Mouse (Mus musculus): Measurements from ENCODE around the gene Atg4b. TPM values are rescaled to one million over a fixed set of nuclear protein-coding genes. Genes with fewer than 3 reads are reported as not detected.

The Atg4b gene
- total and polyA plus RNA-seq, 3 experiments, result 6.9 to 91.0 (median 78.9) TPM

DNA sequence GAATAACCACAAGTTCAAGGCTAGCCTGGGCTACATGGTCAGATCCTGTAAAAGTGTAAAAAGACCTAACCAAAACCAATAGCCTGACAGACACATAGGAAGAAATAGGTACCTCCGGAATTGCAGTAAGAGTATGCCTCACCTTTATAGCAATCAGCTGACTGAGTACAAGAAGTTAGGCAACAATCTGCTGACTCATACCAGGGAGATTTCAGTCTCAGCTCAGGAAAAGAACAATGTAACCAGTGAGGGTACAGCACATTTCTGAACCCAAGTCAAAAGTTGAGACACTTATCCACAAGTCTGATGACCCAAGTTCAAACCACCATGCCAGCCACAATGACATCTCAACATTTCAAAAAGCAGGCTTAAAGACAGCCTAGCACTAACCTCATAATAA, 2.8 kb upstream of the Atg4b start:
- 0 out of 2 replicates have a peak, but pooled peaks have one; percentile 42 for ATAC-seq (ENCODE audit: extremely low read depth, insufficient number of reproducible peaks, low FRiP score, poor library complexity, severe bottlenecking)
- Histone ChIP-seq H3K9me3 (replicated peaks) (no peaks in the 10 kb centered on the region), H3K27me3 (ENCODE audit: insufficient read depth, low read length) (no peaks in the 10 kb centered on the region), H3K4me1 (ENCODE audit: insufficient read depth, low read depth, low read length) (peaks cover 27% of the 10 kb centered on the region), H3K36me3 (replicated peaks) (peaks cover 62% of the 10 kb centered on the region), H3K4me3 (ENCODE audit: low read depth, low read length) (no peak overlapping the region)
- no peak for TF ChIP-seq TAL1 (conservative IDR thresholded peaks at IDR 0.05; ENCODE audit: low read depth, low read length)
- no peak for TF ChIP-seq POLR2AphosphoS5 (IDR thresholded peaks at IDR 0.05; ENCODE audit: insufficient replicate concordance, low read depth, low read length)
- no peak for TF ChIP-seq GATA2 (IDR thresholded peaks at IDR 0.05; ENCODE audit: borderline replicate concordance, low read depth, low read length)
- TF ChIP-seq CTCF (IDR thresholded peaks at IDR 0.05; ENCODE audit: low read depth, low read length), result no peak
- no peak for TF ChIP-seq GATA1 (IDR thresholded peaks at IDR 0.05; ENCODE audit: borderline replicate concordance, low read length)
- no peak for DNase-seq (ENCODE audit: low spot score)

DNA sequence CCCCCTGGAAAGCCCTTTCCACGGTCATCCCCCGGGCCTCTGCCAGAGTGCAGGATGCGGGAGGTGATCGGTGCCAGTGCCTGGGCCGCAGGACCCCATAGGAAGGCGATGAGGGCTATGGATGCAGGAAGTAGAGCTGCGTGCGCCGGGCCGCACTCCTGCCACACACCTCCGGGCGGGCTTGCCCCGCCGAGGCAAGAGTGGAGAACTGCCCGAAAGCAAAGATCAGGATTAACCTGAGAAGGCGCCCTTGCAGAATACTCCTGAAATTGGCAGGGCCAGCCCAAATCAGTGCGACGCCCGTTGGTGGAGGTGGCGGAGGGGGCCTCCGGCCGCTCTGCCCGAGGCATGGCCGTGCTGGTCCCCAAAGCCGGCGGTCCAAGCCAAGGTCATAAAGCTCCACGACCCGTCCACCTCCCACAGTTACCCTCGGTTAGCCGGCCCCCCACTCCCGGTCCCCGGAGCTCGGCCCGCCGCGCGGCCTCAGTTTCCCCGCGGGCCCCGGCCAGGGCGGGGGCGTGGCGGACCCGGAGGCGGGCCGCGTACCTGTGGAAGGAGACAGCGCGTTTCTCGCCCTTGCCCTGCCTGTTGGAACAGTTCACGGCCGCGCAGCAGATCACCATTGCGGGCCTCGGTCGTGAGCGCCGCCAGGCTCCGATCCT, 2.7 kb downstream of the Atg4b start:
- ATAC-seq (ENCODE audit: extremely low read depth, insufficient number of reproducible peaks, low FRiP score, poor library complexity, severe bottlenecking), result no peak; the same call in 1 of the 2 replicates
- Histone ChIP-seq H3K36me3 (replicated peaks) (peaks cover 42% of the 10 kb centered on the region), H3K9me3 (replicated peaks) (no peaks in the 10 kb centered on the region), H3K4me1 (ENCODE audit: insufficient read depth, low read depth, low read length) (peaks cover 49% of the 10 kb centered on the region), H3K27me3 (ENCODE audit: insufficient read depth, low read length) (no peaks in the 10 kb centered on the region), H3K4me3 (ENCODE audit: low read depth, low read length) (peak overlapping the region; percentile 86)
- no peak for TF ChIP-seq POLR2AphosphoS5 (IDR thresholded peaks at IDR 0.05; ENCODE audit: insufficient replicate concordance, low read depth, low read length)
- no peak for TF ChIP-seq GATA1 (IDR thresholded peaks at IDR 0.05; ENCODE audit: borderline replicate concordance, low read length)
- DNase-seq (ENCODE audit: low spot score), result peak; percentile 61

DNA sequence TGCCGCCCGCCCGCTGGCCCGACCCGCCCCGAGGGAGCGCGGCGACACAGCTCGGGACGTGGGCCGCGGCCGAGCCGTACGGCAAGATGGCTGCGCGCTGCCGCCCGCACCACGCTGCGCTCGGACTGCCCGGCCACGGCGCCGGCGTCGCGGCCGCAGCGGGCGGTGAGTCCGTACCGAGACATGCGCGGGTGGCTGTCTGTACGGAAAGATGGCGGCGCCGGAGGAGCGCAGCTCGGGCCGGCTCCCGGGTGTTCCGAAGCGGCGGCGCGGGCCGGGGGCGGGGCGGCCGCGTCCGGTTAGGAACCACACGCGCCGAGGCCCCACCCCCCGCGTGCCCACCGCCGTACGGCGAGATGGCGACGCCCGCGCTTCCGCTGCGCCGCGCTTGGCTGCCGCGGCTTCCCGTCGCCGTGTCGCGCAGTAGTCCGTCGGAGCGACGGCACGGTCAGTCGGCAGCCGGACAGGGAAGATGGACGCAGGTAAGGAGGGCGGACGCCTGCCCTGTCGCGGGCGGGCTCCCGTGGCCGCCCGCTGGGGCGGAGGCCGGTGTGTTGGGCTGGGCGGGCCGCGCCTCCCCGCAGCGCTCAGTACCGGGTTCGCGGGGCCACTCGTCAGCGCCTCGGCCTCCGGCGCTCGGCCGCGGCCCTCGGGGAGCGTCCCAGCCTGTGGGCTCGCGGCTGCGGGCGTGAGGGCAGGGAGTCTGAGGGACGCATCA, 3.4 kb downstream of the Atg4b start, which contains the start of gene Thap4:
Gene Thap4 (minus strand): TSS at position 292 of the 718 bp plus-strand sequence.
- Histone ChIP-seq H3K36me3 (replicated peaks) (peaks cover 42% of the 10 kb centered on the region), H3K9me3 (replicated peaks) (no peaks in the 10 kb centered on the region), H3K4me3 (ENCODE audit: low read depth, low read length) (peak within 1 kb of the TSS; percentile 86), H3K27me3 (ENCODE audit: insufficient read depth, low read length) (no peaks in the 10 kb centered on the region), H3K4me1 (ENCODE audit: insufficient read depth, low read depth, low read length) (peaks cover 53% of the 10 kb centered on the region)
- DNase-seq (ENCODE audit: low spot score) (peak; percentile 92), ATAC-seq (ENCODE audit: extremely low read depth, insufficient number of reproducible peaks, low FRiP score, poor library complexity, severe bottlenecking) (peak; percentile 46)
- TF ChIP-seq GATA2 (IDR thresholded peaks at IDR 0.05; ENCODE audit: borderline replicate concordance, low read depth, low read length) (no peak), CTCF (IDR thresholded peaks at IDR 0.05; ENCODE audit: low read depth, low read length) (no peak), TAL1 (conservative IDR thresholded peaks at IDR 0.05; ENCODE audit: low read depth, low read length) (no peak), GATA1 (IDR thresholded peaks at IDR 0.05; ENCODE audit: borderline replicate concordance, low read length) (no peak), POLR2AphosphoS5 (IDR thresholded peaks at IDR 0.05; ENCODE audit: insufficient replicate concordance, low read depth, low read length) (no peak)

DNA sequence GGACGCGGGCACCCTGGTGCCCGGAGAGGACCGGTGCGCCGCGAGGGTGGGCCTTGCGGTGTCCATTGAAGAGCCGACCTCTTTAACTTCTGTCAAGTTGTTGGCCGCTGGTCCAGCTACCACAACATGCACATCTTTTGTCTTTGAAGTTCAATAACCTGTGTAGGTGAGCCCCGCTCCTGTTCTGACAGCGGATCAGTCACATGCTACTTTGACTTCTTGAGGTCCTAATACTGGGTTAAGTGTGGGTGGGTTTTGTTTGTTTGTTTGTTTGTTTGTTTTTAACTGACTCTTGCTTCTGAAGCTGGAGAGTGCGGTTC, 4.0 kb downstream of the Atg4b start:
- ATAC-seq (ENCODE audit: extremely low read depth, insufficient number of reproducible peaks, low FRiP score, poor library complexity, severe bottlenecking) (no peak), DNase-seq (ENCODE audit: low spot score) (peak; percentile 40)
- TF ChIP-seq GATA2 (IDR thresholded peaks at IDR 0.05; ENCODE audit: borderline replicate concordance, low read depth, low read length) (no peak), TAL1 (conservative IDR thresholded peaks at IDR 0.05; ENCODE audit: low read depth, low read length) (no peak), POLR2AphosphoS5 (IDR thresholded peaks at IDR 0.05; ENCODE audit: insufficient replicate concordance, low read depth, low read length) (no peak), GATA1 (IDR thresholded peaks at IDR 0.05; ENCODE audit: borderline replicate concordance, low read length) (no peak), CTCF (IDR thresholded peaks at IDR 0.05; ENCODE audit: low read depth, low read length) (no peak)
- Histone ChIP-seq H3K9me3 (replicated peaks) (no peaks in the 10 kb centered on the region), H3K4me1 (ENCODE audit: insufficient read depth, low read depth, low read length) (peaks cover 55% of the 10 kb centered on the region), H3K4me3 (ENCODE audit: low read depth, low read length) (peak overlapping the region; percentile 86), H3K27me3 (ENCODE audit: insufficient read depth, low read length) (no peaks in the 10 kb centered on the region), H3K36me3 (replicated peaks) (peaks cover 42% of the 10 kb centered on the region)

DNA sequence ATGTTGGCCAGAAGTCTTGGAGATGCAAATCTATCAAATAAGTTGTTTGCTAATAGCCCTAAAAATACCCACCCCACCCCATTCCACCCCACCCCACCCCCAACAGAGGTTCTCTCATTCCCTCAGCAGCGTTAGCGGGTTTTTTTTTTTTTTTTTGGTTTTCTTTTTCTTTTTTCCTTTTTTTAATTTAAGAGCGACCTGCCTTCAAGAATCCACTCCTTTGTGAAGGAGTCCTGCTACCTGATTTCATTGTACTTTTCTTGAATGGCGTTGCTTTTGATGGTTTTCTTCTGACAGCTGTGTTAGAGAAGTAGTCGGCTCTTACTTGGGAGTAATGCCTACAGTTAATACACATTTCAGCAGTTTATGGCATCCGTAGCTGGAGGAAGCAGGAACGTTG, 4.3 kb downstream of the Atg4b start:
- peaks cover 40% of the 10 kb centered on the region for H3K36me3 ChIP-seq (replicated peaks)
- no peak for ATAC-seq (ENCODE audit: extremely low read depth, insufficient number of reproducible peaks, low FRiP score, poor library complexity, severe bottlenecking)
- no peaks in the 10 kb centered on the region for H3K9me3 ChIP-seq (replicated peaks)
- H3K27me3 ChIP-seq (ENCODE audit: insufficient read depth, low read length), result no peaks in the 10 kb centered on the region
- no peak for DNase-seq (ENCODE audit: low spot score)
- peaks cover 55% of the 10 kb centered on the region for H3K4me1 ChIP-seq (ENCODE audit: insufficient read depth, low read depth, low read length)
- H3K4me3 ChIP-seq (ENCODE audit: low read depth, low read length), result peak overlapping the region; percentile 86
- TF ChIP-seq POLR2AphosphoS5 (IDR thresholded peaks at IDR 0.05; ENCODE audit: insufficient replicate concordance, low read depth, low read length) (no peak), GATA2 (IDR thresholded peaks at IDR 0.05; ENCODE audit: borderline replicate concordance, low read depth, low read length) (no peak), CTCF (IDR thresholded peaks at IDR 0.05; ENCODE audit: low read depth, low read length) (no peak), GATA1 (IDR thresholded peaks at IDR 0.05; ENCODE audit: borderline replicate concordance, low read length) (no peak), TAL1 (conservative IDR thresholded peaks at IDR 0.05; ENCODE audit: low read depth, low read length) (no peak)

DNA sequence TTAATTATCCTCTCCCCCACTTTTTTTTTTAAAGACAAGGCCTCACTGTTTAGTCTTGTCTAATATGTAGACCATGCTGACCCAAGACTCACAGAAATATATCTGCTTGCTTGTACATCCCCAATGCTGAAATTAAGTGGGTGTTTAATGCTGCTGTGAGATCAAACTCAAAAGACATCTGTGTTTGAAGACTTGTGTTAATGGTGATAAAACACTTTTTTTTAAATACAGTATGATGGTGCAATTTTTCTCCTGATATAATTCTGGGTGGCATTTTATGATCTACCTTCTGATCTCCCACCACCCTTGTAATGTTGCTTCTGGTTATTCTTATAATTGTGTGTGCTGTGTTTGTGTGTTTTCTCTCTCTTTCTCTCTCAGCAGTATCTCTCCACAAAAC, 4.9 kb downstream of the Atg4b start:
- H3K36me3 ChIP-seq (replicated peaks), result peaks cover 42% of the 10 kb centered on the region
- ATAC-seq (ENCODE audit: extremely low read depth, insufficient number of reproducible peaks, low FRiP score, poor library complexity, severe bottlenecking), result peak; percentile 48
- H3K27me3 ChIP-seq (ENCODE audit: insufficient read depth, low read length), result no peaks in the 10 kb centered on the region
- no peaks in the 10 kb centered on the region for H3K9me3 ChIP-seq (replicated peaks)
- peaks cover 55% of the 10 kb centered on the region for H3K4me1 ChIP-seq (ENCODE audit: insufficient read depth, low read depth, low read length)
- no peak overlapping the region; the same call in 1 of the 2 replicates for H3K4me3 ChIP-seq (ENCODE audit: low read depth, low read length)
- no peak for DNase-seq (ENCODE audit: low spot score)
- peak; percentile 48 for TF ChIP-seq TAL1 (conservative IDR thresholded peaks at IDR 0.05; ENCODE audit: low read depth, low read length)
- no peak for TF ChIP-seq GATA1 (IDR thresholded peaks at IDR 0.05; ENCODE audit: borderline replicate concordance, low read length)
- no peak for TF ChIP-seq POLR2AphosphoS5 (IDR thresholded peaks at IDR 0.05; ENCODE audit: insufficient replicate concordance, low read depth, low read length)

Data from G1E (cell line).